Comparison of ENCODE assay signal across 10 mouse cellular contexts in the genomic region with DNA sequence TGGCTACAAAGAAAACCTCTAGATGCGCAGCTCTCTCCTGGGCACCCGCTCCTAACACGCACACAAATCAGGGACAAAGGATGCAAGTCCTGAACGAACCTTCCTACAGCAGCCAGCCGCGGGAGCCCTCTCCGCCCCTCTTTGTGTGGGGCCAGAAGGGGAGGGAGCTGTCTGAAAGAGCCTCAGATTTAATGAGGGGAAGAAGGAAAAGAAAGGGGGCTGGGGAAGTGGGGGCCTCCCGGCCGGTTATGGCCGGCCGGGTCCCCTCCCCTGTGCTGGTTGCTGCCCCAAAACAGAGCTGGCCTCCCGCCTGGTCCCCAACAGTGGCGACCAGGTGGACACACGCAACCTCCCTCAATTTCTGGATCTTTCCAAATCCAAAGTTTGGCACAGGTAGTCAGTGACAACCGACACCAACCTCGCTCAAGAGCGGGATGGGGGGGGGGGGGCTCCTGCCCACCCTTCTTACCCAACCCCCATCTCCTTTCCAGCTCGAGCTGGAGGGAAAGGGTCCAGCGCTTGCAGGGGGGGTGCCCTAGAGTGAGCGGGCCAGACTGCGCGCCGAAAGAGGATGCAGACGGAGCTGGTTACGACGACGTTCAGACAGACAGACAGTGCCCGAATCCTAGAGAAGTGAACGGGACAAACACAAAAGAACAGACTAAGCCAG. TPM values are rescaled to one million over a fixed set of nuclear protein-coding genes. Genes with fewer than 3 reads are reported as not detected.
A peak's percentile ranks its signal among the peaks of the same experiment; 100 is the strongest.
DNase-seq lines count a peak whose midpoint lies in the region; ATAC-seq and TF ChIP-seq lines count a peak whose summit lies in the region.
"Had no signal": no experiment of that assay in that cellular context is flagged by ENCODE, and none has a peak within 500 bp of the region (broad histone marks: within the 10 kb centered on the region; RNA-seq: fewer than 3 reads in every experiment).

No protein-coding gene starts in this region.

- peak overlapping the region; percentile 95 for H3K9ac ChIP-seq in embryonic facial prominence, embryonic 12.5 days
- H3K9ac ChIP-seq in limb, embryonic 13.5 days: peak overlapping the region; percentile 96
- peak overlapping the region; percentile 81 for H3K9ac ChIP-seq in stomach, embryonic 16.5 days (ENCODE audit: low read length)

- peak overlapping the region; percentile 43 for H3K4me3 ChIP-seq in kidney, adult 2 months (ENCODE audit: insufficient read depth, low read depth, low read length)
- H3K4me3 ChIP-seq in embryonic facial prominence, embryonic 12.5 days: peak overlapping the region; percentile 92
- peak overlapping the region; percentile 83 for H3K4me3 ChIP-seq in limb, embryonic 13.5 days
- H3K4me3 ChIP-seq in stomach, embryonic 16.5 days (replicated peaks; ENCODE audit: low read length): peak overlapping the region; percentile 71

- H3K4me2 ChIP-seq in embryonic facial prominence, embryonic 12.5 days (replicated peaks): peak overlapping the region; percentile 74
- H3K4me2 ChIP-seq in limb, embryonic 13.5 days (replicated peaks): peak overlapping the region; percentile 84
- peak overlapping the region; percentile 91 for H3K4me2 ChIP-seq in stomach, embryonic 16.5 days (ENCODE audit: low read depth, low read length)

- H3K9me3 ChIP-seq in embryonic facial prominence, embryonic 12.5 days: no peaks in the 10 kb centered on the region
- H3K9me3 ChIP-seq in limb, embryonic 13.5 days: no peaks in the 10 kb centered on the region
- no peaks in the 10 kb centered on the region for H3K9me3 ChIP-seq in stomach, embryonic 16.5 days (replicated peaks; ENCODE audit: control insufficient read depth, low read length)

- H3K27me3 ChIP-seq in kidney, adult 2 months (replicated peaks; ENCODE audit: control insufficient read depth, insufficient read depth, low read length): no peaks in the 10 kb centered on the region
- peaks cover 9% of the 10 kb centered on the region for H3K27me3 ChIP-seq in embryonic facial prominence, embryonic 12.5 days
- peaks cover 13% of the 10 kb centered on the region; the same call in 1 of the 2 replicates for H3K27me3 ChIP-seq in limb, embryonic 13.5 days
- H3K27me3 ChIP-seq in stomach, embryonic 16.5 days (ENCODE audit: control insufficient read depth, insufficient read depth, low read length): peaks cover 10% of the 10 kb centered on the region; the same call in 1 of the 2 replicates
- H3K27me3 ChIP-seq: Patski had no signal

- H3K4me1 ChIP-seq in kidney, adult 2 months (ENCODE audit: control insufficient read depth, insufficient read depth, low read length): no peaks in the 10 kb centered on the region
- H3K4me1 ChIP-seq in embryonic facial prominence, embryonic 12.5 days: peaks cover 12% of the 10 kb centered on the region; the same call in 1 of the 2 replicates
- peaks cover 21% of the 10 kb centered on the region for H3K4me1 ChIP-seq in limb, embryonic 13.5 days
- H3K4me1 ChIP-seq in stomach, embryonic 16.5 days (ENCODE audit: control insufficient read depth, insufficient read depth, low read length): peaks cover 7% of the 10 kb centered on the region

- no peak for DNase-seq in kidney, adult 2 months
- DNase-seq in kidney, postnatal 14 days: no peak
- peak; percentile 35 for DNase-seq in R1 (ENCODE audit: low read depth, low spot score)
- DNase-seq in spleen, adult 12 weeks (ENCODE audit: low spot score): no peak
- no peak for DNase-seq in layer of hippocampus, postnatal 36 days

- peak; percentile 64 for ATAC-seq in embryonic facial prominence, embryonic 12.5 days (ENCODE audit: insufficient number of reproducible peaks, insufficient read depth, low FRiP score, low TSS enrichment)
- peak; percentile 81 for ATAC-seq in limb, embryonic 13.5 days (ENCODE audit: low FRiP score, low read depth)
- ATAC-seq in stomach, embryonic 16.5 days (ENCODE audit: insufficient read depth, low FRiP score): peak; percentile 43

- no peak for TF ChIP-seq POLR2A in kidney, adult 2 months (IDR thresholded peaks at IDR 0.05; ENCODE audit: low read depth, low read length)

- TF ChIP-seq CTCF in kidney, adult 2 months (conservative IDR thresholded peaks at IDR 0.05; ENCODE audit: insufficient read depth, insufficient read length, low read depth, low read length): no peak

- WGBS in kidney, adult 2 months: 2% methylated on average over 29 of the region's 29 CpGs
- WGBS in embryonic facial prominence, embryonic 12.5 days: under 1% methylated on average over 29 of the region's 29 CpGs
- under 1% methylated on average over 29 of the region's 29 CpGs for WGBS in limb, embryonic 13.5 days
- WGBS in stomach, embryonic 16.5 days: under 1% methylated on average over 29 of the region's 29 CpGs

- no peaks in the 10 kb centered on the region for H3K36me3 ChIP-seq in kidney, adult 2 months (ENCODE audit: control insufficient read depth, insufficient read depth, low read length)
- H3K36me3 ChIP-seq in embryonic facial prominence, embryonic 12.5 days: no peaks in the 10 kb centered on the region; the same call in 1 of the 2 replicates
- H3K36me3 ChIP-seq in limb, embryonic 13.5 days: peaks cover 16% of the 10 kb centered on the region
- H3K36me3 ChIP-seq in stomach, embryonic 16.5 days (ENCODE audit: control insufficient read depth, insufficient read depth, low read length): no peaks in the 10 kb centered on the region

- no peak overlapping the region for H3K27ac ChIP-seq in kidney, adult 2 months (ENCODE audit: insufficient read depth, low read depth, low read length)
- H3K27ac ChIP-seq in embryonic facial prominence, embryonic 12.5 days: peak overlapping the region; percentile 85
- peak overlapping the region; percentile 86 for H3K27ac ChIP-seq in limb, embryonic 13.5 days
- no peak overlapping the region; the same call in 1 of the 2 replicates for H3K27ac ChIP-seq in stomach, embryonic 16.5 days (ENCODE audit: low read length)

RNA-seq across cellular contexts. Expression of gene Serinc2, which starts 4.5 kb away (rescaled TPM):
- 54.8 and 77.5 TPM in 2 replicates for polyA plus RNA-seq in kidney, adult 2 months (2012; rRNA removed)
- polyA plus RNA-seq in embryonic facial prominence, embryonic 12.5 days (2016; fragmentation: Nextera tagmentation; extraction: Ambion mirVana): 154 and 159 TPM in 2 replicates
- 223 TPM in 2 replicates for polyA plus RNA-seq in limb, embryonic 13.5 days (2015; fragmentation: Nextera tagmentation; extraction: Ambion mirVana)
- polyA plus RNA-seq in stomach, embryonic 16.5 days (2015; fragmentation: Nextera tagmentation; extraction: Ambion mirVana): 47.3 and 61.7 TPM in 2 replicates
- total RNA-seq in layer of hippocampus, postnatal 36 days (2021): 10 to 100 TPM; 12.0 to 13.2 TPM
- total RNA-seq: neutrophil, adult 5-6 weeks had no signal

RNA-seq across cellular contexts. Expression of gene Fabp3, which starts 33.9 kb away (rescaled TPM):
- polyA plus RNA-seq in kidney, adult 2 months (2012; rRNA removed): 235 and 321 TPM in 2 replicates
- 14.6 and 14.9 TPM in 2 replicates for polyA plus RNA-seq in embryonic facial prominence, embryonic 12.5 days (2016; fragmentation: Nextera tagmentation; extraction: Ambion mirVana)
- polyA plus RNA-seq in limb, embryonic 13.5 days (2015; fragmentation: Nextera tagmentation; extraction: Ambion mirVana): 24.3 and 27.4 TPM in 2 replicates
- 8.6 and 32.4 TPM in 2 replicates for polyA plus RNA-seq in stomach, embryonic 16.5 days (2015; fragmentation: Nextera tagmentation; extraction: Ambion mirVana)
- 10 to 100 TPM; 94.1 to 94.6 TPM for total RNA-seq in layer of hippocampus, postnatal 36 days (2021)
- total RNA-seq: neutrophil, adult 5-6 weeks had no signal

RNA-seq across cellular contexts. Expression of gene Gm10570, which starts 34.0 kb away (rescaled TPM):
- polyA plus RNA-seq in kidney, adult 2 months (2012; rRNA removed): 0.25 and 0.62 TPM in 2 replicates
- not detected in 2 replicates for polyA plus RNA-seq in embryonic facial prominence, embryonic 12.5 days (2016; fragmentation: Nextera tagmentation; extraction: Ambion mirVana)
- not detected in 2 replicates for polyA plus RNA-seq in limb, embryonic 13.5 days (2015; fragmentation: Nextera tagmentation; extraction: Ambion mirVana)
- polyA plus RNA-seq in stomach, embryonic 16.5 days (2015; fragmentation: Nextera tagmentation; extraction: Ambion mirVana): not detected in 2 replicates
- total RNA-seq in layer of hippocampus, postnatal 36 days (2021): 1 to 10 TPM in 1 of 2 experiments, not detected in 1; 1.1 TPM
- total RNA-seq: neutrophil, adult 5-6 weeks had no signal
- polyA plus RNA-seq: Patski had no signal

RNA-seq across cellular contexts. Expression of gene Gm853, which starts 52.3 kb away (rescaled TPM):
- polyA plus RNA-seq in kidney, adult 2 months (2012; rRNA removed): 64.7 and 89.1 TPM in 2 replicates
- not detected in 2 replicates for polyA plus RNA-seq in embryonic facial prominence, embryonic 12.5 days (2016; fragmentation: Nextera tagmentation; extraction: Ambion mirVana)
- not detected in 2 replicates for polyA plus RNA-seq in limb, embryonic 13.5 days (2015; fragmentation: Nextera tagmentation; extraction: Ambion mirVana)
- polyA plus RNA-seq in stomach, embryonic 16.5 days (2015; fragmentation: Nextera tagmentation; extraction: Ambion mirVana): not detected in 2 replicates
- not detected for total RNA-seq in layer of hippocampus, postnatal 36 days (2021)
- total RNA-seq: neutrophil, adult 5-6 weeks had no signal

Comparison
In these comparisons a context has a peak if more than half of its experiments do, and no peak if none do; other contexts are left out.
1. H3K27ac ChIP-seq: peak in embryonic facial prominence, embryonic 12.5 days (single experiment) and limb, embryonic 13.5 days (single experiment); none in kidney, adult 2 months (single experiment) and stomach, embryonic 16.5 days (single experiment).
2. Peak in every context shown above with its lines, with median percentiles within 50 percentile points of each other: H3K4me3 ChIP-seq, ATAC-seq, H3K4me2 ChIP-seq and H3K9ac ChIP-seq.